Mouse (Mus musculus) frontal cortex, postnatal 14 days (tissue): ENCODE results near the gene Map3k12.
A peak's percentile ranks its signal among the peaks of the same experiment; 100 is the strongest.

Experiments used
- DNase-seq, 2 experiments: peaks; one replicate each; pipeline ENCODE4 v3.0.0; 2022; ENCODE audit warnings: low spot score in 2 of 2

Gene Map3k12

DNA sequence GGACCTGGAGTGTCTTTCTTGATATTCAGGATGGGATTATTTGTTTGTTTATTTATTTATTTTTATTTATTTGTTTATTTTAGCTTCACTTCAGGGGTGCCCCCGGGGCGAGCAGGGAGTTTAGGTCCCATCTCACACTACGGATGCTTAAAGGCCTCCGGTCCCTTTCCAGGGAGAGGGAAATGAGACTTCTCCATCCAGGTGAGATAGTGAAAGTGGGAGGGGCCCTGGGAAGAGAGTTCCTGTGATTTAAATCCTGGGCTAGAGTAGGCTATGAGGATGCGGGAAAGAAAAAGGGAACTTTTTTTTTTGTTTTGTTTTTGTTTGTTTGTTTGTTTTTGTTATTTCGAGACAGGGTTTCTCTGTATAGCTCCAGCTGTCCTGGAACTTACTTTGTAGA is 57.5 kb downstream of the Map3k12 start:
- DNase-seq = no peak

GRCm38 (mm10) chr15:102458904-102459317 is 58.0 kb downstream of the Map3k12 start, which contains the start of gene Prr13:
Gene Prr13 (plus strand): TSS chr15:102459028.
- DNase-seq = peak; percentile 77 to 82

DNA sequence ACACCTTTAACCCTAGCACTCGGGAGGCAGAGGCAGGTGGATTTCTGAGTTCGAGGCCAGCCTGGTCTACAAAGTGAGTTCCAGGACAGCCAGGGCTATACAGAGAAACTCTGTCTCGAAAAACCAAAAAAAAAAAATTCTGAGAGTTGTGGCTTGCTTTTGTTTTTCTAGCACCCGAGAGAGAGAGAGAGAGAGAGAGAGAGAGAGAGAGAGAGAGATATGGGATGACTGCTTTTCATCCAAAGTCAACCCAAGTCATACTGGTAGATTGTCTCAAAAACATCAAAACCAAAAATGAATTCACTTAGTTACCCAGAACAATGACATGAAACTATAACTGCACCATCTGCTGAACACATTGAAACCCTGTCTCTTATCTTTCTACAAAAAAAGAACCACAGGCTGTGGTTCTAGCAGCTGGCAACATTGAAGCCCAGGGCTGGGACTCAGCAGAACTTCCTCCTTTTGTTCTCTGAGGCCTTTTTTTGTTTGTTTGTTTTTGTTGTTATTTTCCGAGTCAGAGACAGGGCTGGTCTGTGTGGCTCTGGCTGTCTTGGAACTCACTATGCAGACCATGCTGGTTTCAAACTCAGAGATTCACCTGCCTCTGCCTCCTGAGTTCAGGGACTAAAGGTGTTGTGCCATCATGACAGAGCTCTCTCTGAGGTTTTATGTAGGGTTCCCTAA is 58.7 kb downstream of the Map3k12 start:
- DNase-seq = no peak

GRCm38 (mm10) chr15:102455993-102456392 is 60.9 kb downstream of the Map3k12 start:
- DNase-seq = no peak

GRCm38 (mm10) chr15:102451666-102452430 is 65.0 kb downstream of the Map3k12 start:
- DNase-seq = no peak

- no peak for DNase-seq
Observed at GRCm38 (mm10) chr15:102450928-102451327, 65.9 kb downstream of the Map3k12 start.

- DNase-seq = no peak
Observed at GRCm38 (mm10) chr15:102449366-102449765, 67.5 kb downstream of the Map3k12 start.
